Mouse (Mus musculus) hindbrain, postnatal 0 days (tissue): Measurements from ENCODE around the gene Ift80. TPM values are rescaled to one million over a fixed set of nuclear protein-coding genes. Genes with fewer than 3 reads are reported as not detected.
A peak's percentile ranks its signal among the peaks of the same experiment; 100 is the strongest.

Experiments used
- ATAC-seq: fragments of 200-750 bp; cut with Nextera tagmentation; 2 replicates; pipeline ENCODE4 v1.8.0; 2017; ENCODE audit warnings: mild to moderate bottlenecking, moderate TSS enrichment, moderate library complexity
- DNase-seq: peaks from one replicate; pipeline ENCODE4 v3.0.0-alpha.2; 2015; ENCODE audit warnings: low spot score
- H3K27ac ChIP-seq: fragments of 300-500 bp; sonication (generic); 2 replicates; pipeline ENCODE4 v1.5.1; 2014; ENCODE audit warnings: mild to moderate bottlenecking
- H3K27me3 ChIP-seq: fragments of 300-500 bp; sonication (generic); 2 replicates; pipeline ENCODE4 v1.6.1; 2014; ENCODE audit warnings: low read length, mixed read lengths; ENCODE audit not compliant: insufficient read depth
- H3K36me3 ChIP-seq: fragments of 300-500 bp; sonication (generic); 2 replicates; pipeline ENCODE4 v1.6.1; 2014; ENCODE audit warnings: low read length, mixed read lengths; ENCODE audit not compliant: insufficient read depth
- H3K4me1 ChIP-seq: fragments of 300-500 bp; sonication (generic); 2 replicates; pipeline ENCODE4 v1.6.1; 2014; ENCODE audit warnings: antibody characterized with exemption, low read length, mixed read lengths; ENCODE audit not compliant: insufficient read depth
- H3K4me2 ChIP-seq: fragments of 300-500 bp; sonication (generic); 2 replicates; pipeline ENCODE4 v1.6.1; 2014; ENCODE audit warnings: low read depth, mild to moderate bottlenecking, low read length, moderate library complexity, mixed read lengths
- H3K4me3 ChIP-seq: fragments of 300-500 bp; sonication (generic); 2 replicates; pipeline ENCODE4 v1.5.1; 2014; ENCODE audit warnings: low read length
- H3K9ac ChIP-seq: fragments of 300-500 bp; sonication (generic); replicated peaks from 2 replicates; pipeline ENCODE4 v1.6.1; 2014; ENCODE audit warnings: mild to moderate bottlenecking, low read length, moderate library complexity, mixed read lengths
- H3K9me3 ChIP-seq: fragments of 300-500 bp; sonication (generic); 2 replicates; pipeline ENCODE4 v1.6.1; 2016; ENCODE audit warnings: low read length, mixed read lengths
- CTCF ChIP-seq: IDR thresholded peaks from 2 replicates; pipeline ENCODE4 v1.5.1; 2016; ENCODE audit warnings: antibody characterized with exemption, control low read depth, low read depth
- WGBS: fragments of 180-500 bp; shearing (Covaris S2); extraction: QIAGEN DNeasy Blood & Tissue Kit; methylation state at CpG from one replicate; pipeline ENCODE4 v1.1.7; 2014; 5-methylcytosine and 5-hydroxymethylcytosine counted together
- polyA plus RNA-seq: library from polyadenylated mRNA; unstranded; fragments of >200 nt; fragmentation: Nextera tagmentation; extraction: Ambion mirVana; gene quantifications from 2 replicates; pipeline ENCODE4 v1.2.1, GENCODE M21; 2015
- total RNA-seq: library from RNA; depleted of rRNA; stranded (reverse); fragments of >200 nt; gene quantifications from 2 replicates; pipeline ENCODE4 v1.2.3, GENCODE M21; 2014; rRNA removed

Ift80 gene
- total RNA-seq (6.9 and 7.7 TPM in 2 replicates), polyA plus RNA-seq (5.3 and 6.5 TPM in 2 replicates)

DNA sequence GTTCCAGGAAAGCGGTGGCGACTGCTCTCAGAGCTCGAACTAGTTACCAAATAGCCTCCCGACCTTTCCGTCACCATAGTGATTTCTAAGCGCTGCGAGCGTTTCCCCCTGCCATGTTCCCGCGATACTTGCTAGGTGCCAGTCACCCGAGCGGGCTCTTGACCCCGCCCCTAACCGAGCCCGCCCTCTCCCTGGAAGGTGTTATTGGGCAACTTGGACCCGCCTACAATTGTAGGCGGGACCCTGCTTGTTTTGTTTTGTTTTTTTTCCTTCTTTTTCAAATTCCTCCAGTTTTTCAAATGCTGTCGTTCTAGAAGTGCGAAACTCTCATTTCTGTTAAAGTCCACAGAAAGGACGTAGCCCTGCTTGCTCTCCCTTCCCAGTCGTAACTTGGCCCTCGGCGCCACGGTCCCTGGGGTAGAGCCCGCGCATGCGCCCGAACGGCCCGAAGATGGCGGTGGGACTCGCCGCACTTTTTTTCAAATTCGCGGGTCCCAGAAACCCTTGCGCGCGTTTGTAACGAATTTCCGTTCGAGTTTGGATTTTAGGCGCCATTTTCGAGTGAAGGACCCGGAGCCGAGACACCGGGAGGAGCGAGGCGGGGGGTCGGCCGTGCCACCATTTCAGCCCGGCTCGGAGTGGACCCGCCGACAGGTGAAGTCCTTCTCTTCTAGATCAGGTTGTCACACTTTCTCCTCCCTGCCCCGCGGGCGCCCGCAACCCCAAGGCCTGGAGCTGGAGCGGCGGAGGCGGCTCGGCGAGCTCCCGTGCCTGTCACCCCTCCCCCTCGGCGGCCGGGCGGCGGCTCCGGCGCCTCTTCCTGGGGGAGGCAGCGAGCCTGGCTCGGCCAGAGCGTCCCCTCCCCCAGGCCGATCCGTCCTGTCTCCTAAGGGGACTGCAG is at the start of gene Ift80, which contains the start of gene Smc4:
Gene Ift80, minus strand, starts transcription at position 134 of the 901 bp plus-strand sequence.
Gene Smc4, plus strand, starts transcription at position 302 of the 901 bp plus-strand sequence.
- WGBS, result under 1% methylated on average over 75 of the region's 76 CpGs
- H3K4me2 ChIP-seq, result peak within 1 kb of the TSS; percentile 77
- no peaks in the 10 kb centered on the region; the same call in 1 of the 2 replicates for H3K4me1 ChIP-seq
- peak within 1 kb of the TSS; percentile 91 for H3K4me3 ChIP-seq
- H3K9ac ChIP-seq, result peak within 1 kb of the TSS; percentile 65
- H3K9me3 ChIP-seq, result no peaks in the 10 kb centered on the region
- ATAC-seq, result peak; percentile 98
- DNase-seq, result peak; percentile 99
- TF ChIP-seq CTCF, result 0 out of 2 replicates have a peak, but pooled peaks have one; percentile 13
- H3K27ac ChIP-seq, result peak within 1 kb of the TSS; percentile 82
- no peaks in the 10 kb centered on the region for H3K27me3 ChIP-seq
- no peaks in the 10 kb centered on the region for H3K36me3 ChIP-seq

DNA sequence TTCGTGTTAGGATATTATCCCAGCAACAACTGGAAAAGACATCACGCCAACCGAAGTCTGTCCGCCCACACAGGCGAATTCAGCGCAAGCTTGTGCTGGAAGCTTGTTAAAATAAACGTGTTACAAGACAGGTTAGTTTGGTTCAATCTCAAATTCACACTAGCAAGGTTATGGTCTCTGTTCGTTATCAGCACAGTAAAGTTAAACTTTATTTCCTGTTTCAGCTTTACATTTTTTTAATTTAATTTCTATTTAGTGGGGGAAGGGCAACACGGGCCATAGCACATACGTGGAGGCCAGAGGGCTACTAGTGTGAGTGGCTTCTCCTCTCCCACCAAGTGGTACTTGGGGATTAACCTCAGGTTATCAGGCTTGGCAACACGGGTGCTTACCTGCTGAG is 47.5 kb upstream of the Ift80 start:
- Histone ChIP-seq H3K4me2 (no peak overlapping the region), H3K9me3 (no peaks in the 10 kb centered on the region), H3K9ac (no peak overlapping the region), H3K4me1 (no peaks in the 10 kb centered on the region), H3K36me3 (no peaks in the 10 kb centered on the region), H3K27ac (no peak overlapping the region), H3K4me3 (no peak overlapping the region), H3K27me3 (no peaks in the 10 kb centered on the region)
- ATAC-seq (no peak), DNase-seq (no peak)
- TF ChIP-seq CTCF, result no peak
- WGBS, result 93% methylated on average over 11 of the region's 11 CpGs

DNA sequence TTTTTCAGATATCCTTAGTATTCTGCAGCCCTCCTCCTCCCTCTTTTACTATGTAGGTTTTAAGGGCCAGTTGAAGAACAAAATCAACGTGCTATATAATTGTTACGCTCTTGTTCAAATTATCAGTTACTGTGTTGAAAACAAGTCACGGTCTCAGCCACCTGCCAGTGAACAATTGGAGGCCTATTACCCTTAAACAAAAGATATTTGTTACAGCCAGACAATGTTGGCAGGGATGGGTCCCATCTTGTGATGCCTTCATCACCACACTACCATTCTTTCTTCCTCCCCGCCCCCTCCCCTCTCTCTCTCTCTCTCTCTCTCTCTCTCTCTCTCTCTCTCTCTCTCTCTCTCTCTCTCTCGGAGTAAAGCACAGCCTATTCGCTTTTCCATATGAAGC is 44.6 kb upstream of the Ift80 start:
- no peaks in the 10 kb centered on the region for H3K9me3 ChIP-seq
- no peak overlapping the region for H3K27ac ChIP-seq
- H3K4me1 ChIP-seq, result peaks cover 4% of the 10 kb centered on the region; the same call in 1 of the 2 replicates
- no peaks in the 10 kb centered on the region for H3K36me3 ChIP-seq
- H3K4me2 ChIP-seq, result no peak overlapping the region
- no peak overlapping the region for H3K9ac ChIP-seq
- 52% methylated on average over 6 of the region's 6 CpGs for WGBS
- TF ChIP-seq CTCF, result no peak
- no peak overlapping the region for H3K4me3 ChIP-seq
- DNase-seq, result no peak
- no peaks in the 10 kb centered on the region for H3K27me3 ChIP-seq
- no peak for ATAC-seq

DNA sequence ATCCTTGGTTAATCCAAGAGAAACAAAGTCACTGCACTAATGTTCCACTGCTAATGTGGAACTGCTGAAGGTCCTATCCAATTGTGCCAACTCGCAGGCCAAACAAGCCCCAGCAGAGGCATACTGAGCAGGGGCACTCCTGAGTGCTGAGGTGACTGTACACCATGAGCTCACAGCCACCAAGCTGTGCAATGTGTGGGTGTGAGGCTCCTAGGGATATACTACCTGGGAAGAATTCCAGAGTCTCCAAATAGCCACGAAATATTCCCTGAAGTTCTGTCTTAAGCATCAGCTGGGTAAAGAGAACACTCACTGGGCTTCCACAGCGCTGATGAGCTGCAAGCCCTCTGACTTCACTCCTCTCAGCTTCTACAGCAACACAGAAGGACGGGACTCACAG is 43.3 kb upstream of the Ift80 start:
- Histone ChIP-seq H3K9me3 (no peaks in the 10 kb centered on the region), H3K27me3 (no peaks in the 10 kb centered on the region), H3K4me2 (no peak overlapping the region), H3K27ac (no peak overlapping the region), H3K4me3 (no peak overlapping the region), H3K36me3 (no peaks in the 10 kb centered on the region), H3K4me1 (peaks cover 4% of the 10 kb centered on the region; the same call in 1 of the 2 replicates), H3K9ac (no peak overlapping the region)
- TF ChIP-seq CTCF, result no peak
- WGBS, result 75% methylated on average over 4 of the region's 4 CpGs
- ATAC-seq (no peak), DNase-seq (no peak)

DNA sequence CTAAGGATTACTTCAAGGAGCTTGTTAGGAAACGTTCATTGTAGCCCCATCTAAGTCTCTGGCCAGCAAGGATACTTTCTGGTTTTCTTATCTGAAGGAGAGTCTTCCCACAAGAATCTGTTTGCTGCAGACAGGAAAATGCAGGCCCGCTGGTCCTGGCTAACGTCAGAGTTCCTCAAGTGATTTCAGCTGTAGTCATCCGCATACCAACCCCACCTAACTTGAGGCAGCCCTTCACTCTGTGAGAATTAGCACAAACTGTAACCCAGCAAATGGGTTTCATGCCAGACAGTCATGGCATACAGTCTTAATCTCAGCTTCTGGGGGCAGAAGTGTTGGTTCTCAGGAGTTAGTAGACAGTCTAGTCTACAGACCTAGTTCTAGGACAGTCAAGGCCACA is 42.1 kb upstream of the Ift80 start:
- Histone ChIP-seq H3K4me1 (peaks cover 4% of the 10 kb centered on the region; the same call in 1 of the 2 replicates), H3K4me2 (no peak overlapping the region), H3K9me3 (no peaks in the 10 kb centered on the region), H3K4me3 (no peak overlapping the region), H3K27me3 (no peaks in the 10 kb centered on the region), H3K36me3 (no peaks in the 10 kb centered on the region), H3K27ac (no peak overlapping the region), H3K9ac (no peak overlapping the region)
- no peak for TF ChIP-seq CTCF
- WGBS, result 75% methylated on average over 4 of the region's 4 CpGs
- ATAC-seq (no peak), DNase-seq (no peak)

DNA sequence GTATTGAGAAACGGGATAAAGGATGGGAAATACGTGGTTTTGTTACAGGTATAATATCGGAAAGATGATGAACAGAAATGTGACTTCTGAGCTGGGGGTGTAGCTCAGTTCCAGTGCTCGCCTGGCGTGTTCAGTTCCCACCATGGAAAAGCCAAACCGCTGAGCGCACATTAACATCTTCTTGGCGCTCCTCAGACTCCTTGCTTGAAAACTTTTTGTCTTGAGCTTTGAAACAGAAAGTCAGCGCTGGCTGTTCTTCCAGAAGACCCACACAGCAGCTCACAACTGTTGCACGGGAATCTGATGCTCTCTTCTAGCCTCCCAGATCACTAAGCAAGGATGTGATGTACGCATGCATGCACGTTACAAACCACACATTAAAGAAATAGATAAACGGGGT is 41.4 kb upstream of the Ift80 start:
- ATAC-seq (no peak), DNase-seq (no peak)
- H3K27me3 ChIP-seq, result no peaks in the 10 kb centered on the region
- peak overlapping the region; percentile 98 for H3K4me2 ChIP-seq
- H3K36me3 ChIP-seq, result no peaks in the 10 kb centered on the region
- H3K4me1 ChIP-seq, result peaks cover 4% of the 10 kb centered on the region; the same call in 1 of the 2 replicates
- H3K9me3 ChIP-seq, result no peaks in the 10 kb centered on the region
- no peak overlapping the region; the same call in 1 of the 2 replicates for H3K9ac ChIP-seq
- TF ChIP-seq CTCF, result no peak
- 16% methylated on average over 13 of the region's 13 CpGs for WGBS
- H3K4me3 ChIP-seq, result peak overlapping the region; percentile 90
- H3K27ac ChIP-seq, result no peak overlapping the region

DNA sequence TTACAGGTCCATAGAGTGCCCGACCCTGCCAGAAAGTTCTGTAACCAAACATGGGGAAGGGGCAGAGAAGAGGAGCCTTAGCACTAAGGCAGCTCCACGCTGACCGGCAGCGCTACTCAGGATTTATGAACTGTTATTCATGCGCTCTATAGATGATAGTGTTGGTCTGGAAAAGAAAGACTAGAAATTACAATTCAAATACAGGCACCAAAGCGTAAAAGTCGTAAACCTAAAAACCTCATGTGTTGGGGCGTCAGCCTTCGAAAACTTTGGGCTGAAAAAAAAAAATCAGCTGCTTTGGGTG is 41.0 kb upstream of the Ift80 start:
- DNase-seq, result no peak
- 4% methylated on average over 9 of the region's 9 CpGs for WGBS
- Histone ChIP-seq H3K4me3 (peak overlapping the region; percentile 90), H3K4me2 (peak overlapping the region; percentile 98), H3K27ac (peak overlapping the region; percentile 86), H3K36me3 (no peaks in the 10 kb centered on the region), H3K9ac (peak overlapping the region; percentile 73), H3K4me1 (peaks cover 4% of the 10 kb centered on the region; the same call in 1 of the 2 replicates), H3K9me3 (no peaks in the 10 kb centered on the region), H3K27me3 (no peaks in the 10 kb centered on the region)
- no peak for TF ChIP-seq CTCF
- ATAC-seq, result no peak; the same call in 1 of the 2 replicates
